Mouse (Mus musculus) embryo, embryonic 11 days (tissue): ENCODE data around the gene Palm2.
A peak's percentile ranks its signal among the peaks of the same experiment; 100 is the strongest.
"Not testable (repeated sequence)": the region's sequence is repeated elsewhere in the genome, so short reads cannot be mapped to it uniquely, and the experiment has no call there.

Experiments used
- DNase-seq: peaks from one replicate; pipeline ENCODE4 v3.0.0-alpha.2; 2015

Gene Palm2

GRCm38 (mm10) chr4:57433941-57434704, at the start of gene Palm2:
Gene Palm2, plus strand, starts transcription at chr4:57434247.
- peak; percentile 85 for DNase-seq

- DNase-seq, result no peak
Measured at GRCm38 (mm10) chr4:57384355-57384754, 49.7 kb upstream of the Palm2 start.

- DNase-seq, result no peak
Measured at GRCm38 (mm10) chr4:57391103-57391502, 42.9 kb upstream of the Palm2 start.

GRCm38 (mm10) chr4:57396414-57396813, 37.6 kb upstream of the Palm2 start:
- DNase-seq, result no peak

- not testable (repeated sequence) for DNase-seq
Measured at GRCm38 (mm10) chr4:57412385-57412784, 21.7 kb upstream of the Palm2 start.

GRCm38 (mm10) chr4:57413016-57413415, 21.0 kb upstream of the Palm2 start:
- DNase-seq, result peak; percentile 7

- DNase-seq, result not testable (repeated sequence)
Measured at GRCm38 (mm10) chr4:57413670-57414069, 20.4 kb upstream of the Palm2 start.

- DNase-seq, result no peak
Measured at GRCm38 (mm10) chr4:57424011-57424410, 10.0 kb upstream of the Palm2 start.

GRCm38 (mm10) chr4:57428317-57428716, 5.7 kb upstream of the Palm2 start:
- DNase-seq, result no peak

- no peak for DNase-seq
Measured at GRCm38 (mm10) chr4:57434705-57435360, 786 bp downstream of the Palm2 start.

GRCm38 (mm10) chr4:57436286-57436685, 2.2 kb downstream of the Palm2 start:
- DNase-seq, result peak; percentile 8

- no peak for DNase-seq
Measured at GRCm38 (mm10) chr4:57446082-57446481, 12.0 kb downstream of the Palm2 start.

GRCm38 (mm10) chr4:57446854-57447444, 12.9 kb downstream of the Palm2 start:
- no peak for DNase-seq

- peak; percentile 82 for DNase-seq
Measured at GRCm38 (mm10) chr4:57451896-57452295, 17.8 kb downstream of the Palm2 start.

- no peak for DNase-seq
Measured at GRCm38 (mm10) chr4:57452661-57453060, 18.6 kb downstream of the Palm2 start.

GRCm38 (mm10) chr4:57462378-57462777, 28.3 kb downstream of the Palm2 start:
- DNase-seq, result peak; percentile 36

GRCm38 (mm10) chr4:57482435-57482834, 48.4 kb downstream of the Palm2 start:
- no peak for DNase-seq

GRCm38 (mm10) chr4:57486392-57486791, 52.3 kb downstream of the Palm2 start:
- no peak for DNase-seq

GRCm38 (mm10) chr4:57489887-57490286, 55.8 kb downstream of the Palm2 start:
- no peak for DNase-seq

- DNase-seq, result no peak
Measured at GRCm38 (mm10) chr4:57504792-57505191, 70.7 kb downstream of the Palm2 start.

- DNase-seq, result no peak
Measured at GRCm38 (mm10) chr4:57510576-57510975, 76.5 kb downstream of the Palm2 start.

- DNase-seq, result no peak
Measured at GRCm38 (mm10) chr4:57511734-57512133, 77.7 kb downstream of the Palm2 start.

- DNase-seq, result no peak
Measured at GRCm38 (mm10) chr4:57513241-57513933, 79.3 kb downstream of the Palm2 start.
